Mouse (Mus musculus) liver, embryonic 11.5 days (tissue): ENCODE measurements around the gene Fn3k. TPM values are rescaled to one million over a fixed set of nuclear protein-coding genes. Genes with fewer than 3 reads are reported as not detected.

Source experiments
- ATAC-seq: fragments of 200-750 bp; cut with Nextera tagmentation; replicated peaks from 2 replicates; pipeline ENCODE4 v1.8.0; 2017; ENCODE audit warnings: moderate number of reproducible peaks, mild to moderate bottlenecking, moderate TSS enrichment, moderate library complexity; ENCODE audit not compliant: low FRiP score
- DNase-seq: peaks from one replicate; pipeline ENCODE4 v3.0.0-alpha.2; 2017; ENCODE audit warnings: low spot score
- H3K27ac ChIP-seq: fragments of 300-500 bp; sonication (generic); 2 replicates; pipeline ENCODE4 v1.5.1; 2014; ENCODE audit warnings: mild to moderate bottlenecking, low read depth, low read length, control low read depth
- H3K27me3 ChIP-seq: fragments of 300-500 bp; sonication (generic); replicated peaks from 2 replicates; pipeline ENCODE4 v1.6.1; 2014; ENCODE audit warnings: low read length, mixed read lengths; ENCODE audit not compliant: control insufficient read depth, insufficient read depth
- H3K36me3 ChIP-seq: fragments of 300-500 bp; sonication (generic); 2 replicates; pipeline ENCODE4 v1.6.1; 2014; ENCODE audit warnings: mild to moderate bottlenecking, low read length, moderate library complexity, mixed read lengths; ENCODE audit not compliant: control insufficient read depth, insufficient read depth
- H3K4me1 ChIP-seq: fragments of 300-500 bp; sonication (generic); replicated peaks from 2 replicates; pipeline ENCODE4 v1.6.1; 2014; ENCODE audit warnings: low read length, mixed read lengths; ENCODE audit not compliant: control insufficient read depth, insufficient read depth
- H3K4me2 ChIP-seq: fragments of 300-500 bp; sonication (generic); 2 replicates; pipeline ENCODE4 v1.6.1; 2014; ENCODE audit warnings: mild to moderate bottlenecking, control low read depth, moderate library complexity
- H3K4me3 ChIP-seq: fragments of 300-500 bp; sonication (generic); 2 replicates; pipeline ENCODE4 v1.5.1; 2014; ENCODE audit warnings: low read depth, low read length, control low read depth
- H3K9ac ChIP-seq: fragments of 300-500 bp; sonication (generic); 2 replicates; pipeline ENCODE4 v1.6.1; 2014; ENCODE audit warnings: low read depth, low read length, control low read depth
- H3K9me3 ChIP-seq: fragments of 300-500 bp; sonication (generic); 2 replicates; pipeline ENCODE4 v1.6.1; 2016; ENCODE audit warnings: low read length, inconsistent platforms, mixed read lengths; ENCODE audit not compliant: control insufficient read depth
- WGBS: fragments of 180-500 bp; shearing (Covaris S2); extraction: QIAGEN DNeasy Blood & Tissue Kit; methylation state at CpG from one replicate; pipeline ENCODE4 v1.1.7; 2014; 5-methylcytosine and 5-hydroxymethylcytosine counted together
- polyA plus RNA-seq: library from polyadenylated mRNA; unstranded; fragments of >200 nt; fragmentation: Nextera tagmentation; extraction: Ambion mirVana; gene quantifications from 2 replicates; pipeline ENCODE4 v1.2.1, GENCODE M21; 2014

Gene Fn3k
- polyA plus RNA-seq, 1 experiment from 2014 or later: 4.7 TPM

GRCm38 (mm10) chr11:121417971-121418370, 16.7 kb upstream of the Fn3k start:
- no peak for ATAC-seq
- Histone ChIP-seq H3K27me3 (no peaks in the 10 kb centered on the region), H3K36me3 (no peaks in the 10 kb centered on the region), H3K4me1 (peaks cover 12% of the 10 kb centered on the region), H3K27ac (no peak overlapping the region), H3K4me2 (no peak overlapping the region), H3K4me3 (no peak overlapping the region), H3K9me3 (no peaks in the 10 kb centered on the region), H3K9ac (no peak overlapping the region)
- no peak for DNase-seq
- 78% methylated on average over 5 of the region's 5 CpGs for WGBS

GRCm38 (mm10) chr11:121418932-121419331, 15.8 kb upstream of the Fn3k start:
- WGBS: 74% methylated on average over 2 of the region's 2 CpGs
- Histone ChIP-seq H3K4me1 (peaks cover 12% of the 10 kb centered on the region), H3K27ac (no peak overlapping the region), H3K4me2 (no peak overlapping the region), H3K4me3 (no peak overlapping the region), H3K9me3 (no peaks in the 10 kb centered on the region), H3K36me3 (no peaks in the 10 kb centered on the region), H3K27me3 (no peaks in the 10 kb centered on the region), H3K9ac (no peak overlapping the region)
- DNase-seq: no peak
- no peak for ATAC-seq

GRCm38 (mm10) chr11:121420379-121420778, 14.3 kb upstream of the Fn3k start:
- Histone ChIP-seq H3K27ac (peak overlapping the region; percentile 79), H3K9me3 (no peaks in the 10 kb centered on the region), H3K4me1 (peaks cover 12% of the 10 kb centered on the region), H3K36me3 (no peaks in the 10 kb centered on the region), H3K4me3 (peak overlapping the region; percentile 85; the same call in 1 of the 2 replicates), H3K4me2 (peak overlapping the region; percentile 91), H3K9ac (peak overlapping the region; percentile 66), H3K27me3 (no peaks in the 10 kb centered on the region)
- DNase-seq (no peak), ATAC-seq (no peak)
- 51% methylated on average over 5 of the region's 5 CpGs for WGBS

- Histone ChIP-seq H3K9me3 (no peaks in the 10 kb centered on the region), H3K4me1 (peaks cover 12% of the 10 kb centered on the region), H3K4me3 (peak within 1 kb of the TSS; percentile 85), H3K9ac (peak within 1 kb of the TSS; percentile 82), H3K36me3 (no peaks in the 10 kb centered on the region), H3K4me2 (peak within 1 kb of the TSS; percentile 91), H3K27ac (peak within 1 kb of the TSS; percentile 79), H3K27me3 (no peaks in the 10 kb centered on the region)
- WGBS: 2% methylated on average over 28 of the region's 28 CpGs
- peak; percentile 99 for DNase-seq
- peak; percentile 99 for ATAC-seq
Observed at GRCm38 (mm10) chr11:121420830-121421552, 13.7 kb upstream of the Fn3k start, which contains the start of gene Fn3krp. Fn3krp (plus strand) TSS chr11:121421401.

- Histone ChIP-seq H3K4me3 (peak overlapping the region; percentile 85), H3K4me1 (peaks cover 12% of the 10 kb centered on the region), H3K36me3 (no peaks in the 10 kb centered on the region), H3K27me3 (no peaks in the 10 kb centered on the region), H3K9ac (peak overlapping the region; percentile 82), H3K4me2 (peak overlapping the region; percentile 91), H3K27ac (peak overlapping the region; percentile 43; the same call in 1 of the 2 replicates), H3K9me3 (no peaks in the 10 kb centered on the region)
- under 1% methylated on average over 28 of the region's 28 CpGs for WGBS
- no peak for DNase-seq
- peak; percentile 63 for ATAC-seq
Observed at GRCm38 (mm10) chr11:121421553-121422173, 13.1 kb upstream of the Fn3k start.

- DNase-seq (no peak), ATAC-seq (peak; percentile 87)
- Histone ChIP-seq H3K4me1 (peaks cover 23% of the 10 kb centered on the region), H3K27me3 (no peaks in the 10 kb centered on the region), H3K9ac (0 out of 2 replicates have a peak overlapping the region, but pooled peaks have one; percentile 30), H3K9me3 (no peaks in the 10 kb centered on the region), H3K4me2 (peak overlapping the region; percentile 69), H3K27ac (peak overlapping the region; percentile 87), H3K4me3 (no peak overlapping the region), H3K36me3 (peaks cover 6% of the 10 kb centered on the region; the same call in 1 of the 2 replicates)
- WGBS: 47% methylated on average over 4 of the region's 4 CpGs
Observed at GRCm38 (mm10) chr11:121433397-121433796, 1.3 kb upstream of the Fn3k start.

GRCm38 (mm10) chr11:121437236-121437635, 2.5 kb downstream of the Fn3k start:
- Histone ChIP-seq H3K36me3 (no peaks in the 10 kb centered on the region), H3K4me3 (no peak overlapping the region), H3K9ac (no peak overlapping the region), H3K9me3 (no peaks in the 10 kb centered on the region), H3K4me2 (peak overlapping the region; percentile 18), H3K27ac (0 out of 2 replicates have a peak overlapping the region, but pooled peaks have one; percentile 3), H3K4me1 (peaks cover 23% of the 10 kb centered on the region), H3K27me3 (no peaks in the 10 kb centered on the region)
- ATAC-seq: peak; percentile 13; the same call in 1 of the 2 replicates
- WGBS: 69% methylated on average over 5 of the region's 5 CpGs
- DNase-seq: no peak

GRCm38 (mm10) chr11:121439686-121440292, 5.1 kb downstream of the Fn3k start:
- no peaks in the 10 kb centered on the region for H3K36me3 ChIP-seq
- H3K4me2 ChIP-seq: no peak overlapping the region
- H3K9me3 ChIP-seq: no peaks in the 10 kb centered on the region
- DNase-seq: no peak
- whole genome bisulfite sequencing: 68% methylated on average over 5 of the region's 5 CpGs
- H3K27ac ChIP-seq: no peak overlapping the region; the same call in 1 of the 2 replicates
- no peak overlapping the region for H3K9ac ChIP-seq
- no peak overlapping the region for H3K4me3 ChIP-seq
- ATAC-seq: no peak
- H3K4me1 ChIP-seq: no peaks in the 10 kb centered on the region; the same call in 1 of the 2 replicates
- no peaks in the 10 kb centered on the region for H3K27me3 ChIP-seq
